Mouse (Mus musculus) adrenal gland, postnatal 0 days (tissue): ENCODE data around the gene Lce1a1. TPM values are rescaled to one million over a fixed set of nuclear protein-coding genes. Genes with fewer than 3 reads are reported as not detected.

Source experiments
- polyA plus RNA-seq: library from polyadenylated mRNA; unstranded; fragments of >200 nt; fragmentation: Nextera tagmentation; extraction: Ambion mirVana; gene quantifications from 2 replicates; pipeline ENCODE4 v1.2.1, GENCODE M21; 2015

Lce1a1 gene
- 0.71 TPM in 1 of 2 replicates, not detected in the other for polyA plus RNA-seq

DNA sequence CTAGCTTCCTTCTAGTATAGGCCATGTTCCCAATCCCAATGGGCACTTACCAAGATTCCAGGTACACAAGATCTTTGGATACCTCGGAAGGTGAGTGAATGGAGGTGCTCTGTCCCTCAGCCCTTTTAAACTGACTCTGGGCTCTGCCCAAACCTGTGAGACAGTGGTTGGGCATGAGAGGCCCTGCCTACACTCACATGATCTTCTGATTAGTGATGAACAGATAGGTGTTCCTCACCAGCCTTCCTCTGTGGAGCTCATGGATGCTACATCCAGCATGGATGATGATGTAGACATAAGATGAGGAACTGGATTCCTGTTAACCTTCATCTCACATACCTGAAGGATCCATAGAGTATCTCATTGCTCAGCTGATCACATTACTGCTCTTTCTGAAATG is at the start of gene Lce1a1:
TSS of gene Lce1a1 (minus strand) at position 101 of the 400 bp plus-strand sequence.

DNA sequence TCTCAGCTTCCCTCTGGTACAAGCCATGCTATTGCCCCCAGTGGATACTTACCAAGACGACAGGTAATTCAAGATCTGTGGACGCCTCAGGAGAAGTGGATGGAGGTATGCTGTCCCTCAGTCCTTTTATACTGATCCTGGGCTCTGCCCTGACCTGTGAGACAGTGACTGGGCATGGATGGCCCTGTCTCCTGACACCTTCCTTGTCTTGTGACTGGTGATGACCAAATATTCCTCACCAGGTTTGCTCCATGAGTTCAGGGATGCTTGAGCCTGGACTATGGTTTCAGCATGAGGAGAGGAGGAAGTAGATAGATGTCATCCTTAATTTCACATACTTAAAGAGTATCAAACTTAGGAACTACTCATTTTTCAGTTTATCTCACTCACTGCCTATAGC is 39.0 kb upstream of the Lce1a1 start, which contains the start of gene Lce1d:
TSS of gene Lce1d (minus strand) at position 101 of the 400 bp plus-strand sequence.

GRCm38 (mm10) chr3:92678947-92679346 is 30.8 kb upstream of the Lce1a1 start, which contains the start of gene Lce1c:
TSS of gene Lce1c (plus strand) at chr3:92679247.

DNA sequence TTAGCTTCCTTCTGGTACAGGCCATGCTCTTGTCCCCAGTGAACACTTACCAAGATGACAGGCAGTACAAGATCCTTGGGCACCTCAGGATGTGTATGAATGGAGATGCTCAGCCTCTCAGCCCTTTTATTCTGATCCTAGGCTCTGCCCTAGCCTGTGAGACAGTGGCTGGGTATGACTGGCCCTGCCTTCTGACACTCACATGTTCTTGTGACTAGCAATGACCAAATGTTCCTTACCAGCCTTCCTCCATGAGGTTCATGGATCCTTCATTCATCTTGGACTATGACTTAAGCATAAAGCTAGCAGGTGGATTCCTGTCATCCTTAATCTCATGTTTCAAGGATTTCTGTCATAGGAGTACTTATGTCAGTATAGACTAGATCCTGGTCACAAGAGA is 22.1 kb upstream of the Lce1a1 start, which contains the start of gene Lce1a2:
TSS of gene Lce1a2 (minus strand) at position 101 of the 400 bp plus-strand sequence.

GRCm38 (mm10) chr3:92656826-92657225 is 8.7 kb upstream of the Lce1a1 start, which contains the start of gene Lce1b:
TSS of gene Lce1b (minus strand) at chr3:92656926.

DNA sequence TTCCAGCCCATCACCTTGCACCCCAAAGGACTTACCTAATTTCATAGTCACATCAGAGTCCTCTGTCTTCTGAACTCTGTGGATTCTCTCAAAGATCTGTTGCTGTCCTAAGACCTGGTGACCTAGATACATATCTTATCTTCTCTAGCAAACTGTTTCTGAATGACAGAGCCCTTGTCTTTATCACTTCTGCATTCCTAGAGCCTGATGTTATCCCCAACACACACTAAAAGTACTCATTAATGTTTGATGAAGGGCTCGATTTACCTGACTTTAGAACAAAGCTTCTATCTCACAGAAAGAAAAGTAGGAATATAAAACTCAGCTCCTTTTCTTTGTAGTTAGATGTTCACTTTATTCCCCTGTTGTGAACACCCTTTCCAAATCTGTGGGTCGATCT is 26.5 kb downstream of the Lce1a1 start, which contains the start of gene Lce6a:
TSS of gene Lce6a (minus strand) at position 101 of the 400 bp plus-strand sequence.

GRCm38 (mm10) chr3:92607392-92607791 is 40.7 kb downstream of the Lce1a1 start, which contains the start of gene 2210017I01Rik:
TSS of gene 2210017I01Rik (minus strand) at chr3:92607492.

Other genes with a start within 250 kb of the Lce1a1 start
- gene Sprr2i, start 240.3 kb downstream of the Lce1a1 start, polyA plus RNA-seq = 0.22 TPM in 1 of 2 replicates, not detected in the other
- gene Sprr2j-ps, start 230.2 kb downstream of the Lce1a1 start, polyA plus RNA-seq = 0.39 TPM in 1 of 2 replicates, not detected in the other
- gene Gm9774, start 218.9 kb downstream of the Lce1a1 start, polyA plus RNA-seq = 6.7 and 8.1 TPM in 2 replicates
- gene Sprr2k, start 215.7 kb downstream of the Lce1a1 start, polyA plus RNA-seq = not detected in 2 replicates
- gene Sprr1b, start 209.5 kb downstream of the Lce1a1 start, polyA plus RNA-seq = 0.32 TPM in 1 of 2 replicates, not detected in the other
- 0.25 and 4.2 TPM in 2 replicates for gene Sprr3, start 189.6 kb downstream of the Lce1a1 start, polyA plus RNA-seq
- 1.6 and 7.8 TPM in 2 replicates for gene Sprr1a, start 162.4 kb downstream of the Lce1a1 start, polyA plus RNA-seq
- not detected in 2 replicates for gene Sprr4, start 147.8 kb downstream of the Lce1a1 start, polyA plus RNA-seq
- not detected in 2 replicates for gene 2310046K23Rik, start 113.8 kb downstream of the Lce1a1 start, polyA plus RNA-seq
- gene Ivl, start 74.6 kb downstream of the Lce1a1 start, polyA plus RNA-seq = 0.38 TPM in 1 of 2 replicates, not detected in the other
- gene Smcp, start 59.3 kb downstream of the Lce1a1 start, polyA plus RNA-seq = 0.15 and 0.84 TPM in 2 replicates
- not detected in 2 replicates for gene 2210017I01Rik, start 40.8 kb downstream of the Lce1a1 start, polyA plus RNA-seq
- gene Lce6a, start 26.6 kb downstream of the Lce1a1 start, polyA plus RNA-seq = 3.2 and 3.3 TPM in 2 replicates
- gene Lce1b, start 8.6 kb upstream of the Lce1a1 start, polyA plus RNA-seq = 0.35 TPM in 1 of 2 replicates, not detected in the other
- 1.1 TPM in 1 of 2 replicates, not detected in the other for gene Lce1a2, start 22.0 kb upstream of the Lce1a1 start, polyA plus RNA-seq
- 2.4 TPM in 1 of 2 replicates, not detected in the other for gene Lce1c, start 30.9 kb upstream of the Lce1a1 start, polyA plus RNA-seq
- 0.91 TPM in 1 of 2 replicates, not detected in the other for gene Lce1d, start 38.9 kb upstream of the Lce1a1 start, polyA plus RNA-seq
- gene Lce1e, start 60.8 kb upstream of the Lce1a1 start, polyA plus RNA-seq = 1.1 TPM in 1 of 2 replicates, not detected in the other
- 1.1 TPM in 1 of 2 replicates, not detected in the other for gene Lce1f, start 72.0 kb upstream of the Lce1a1 start, polyA plus RNA-seq
- not detected in 2 replicates for gene Gm38119, start 90.8 kb upstream of the Lce1a1 start, polyA plus RNA-seq
- not detected in 2 replicates for gene Lce1g, start 104.0 kb upstream of the Lce1a1 start, polyA plus RNA-seq
- gene Lce1h, start 116.8 kb upstream of the Lce1a1 start, polyA plus RNA-seq = 0.93 TPM in 1 of 2 replicates, not detected in the other
- not detected in 2 replicates for gene Lce1i, start 130.6 kb upstream of the Lce1a1 start, polyA plus RNA-seq
- 0.61 TPM in 1 of 2 replicates, not detected in the other for gene Lce1j, start 142.2 kb upstream of the Lce1a1 start, polyA plus RNA-seq
- not detected in 2 replicates for gene Lce1k, start 159.6 kb upstream of the Lce1a1 start, polyA plus RNA-seq
- 0.09 TPM in 1 of 2 replicates, not detected in the other for gene Kprp, start 178.9 kb upstream of the Lce1a1 start, polyA plus RNA-seq
- 1.2 TPM in 1 of 2 replicates, not detected in the other for gene Lce1l, start 203.0 kb upstream of the Lce1a1 start, polyA plus RNA-seq
- gene 2310050C09Rik, start 221.9 kb upstream of the Lce1a1 start, polyA plus RNA-seq = 0.24 TPM in 1 of 2 replicates, not detected in the other